Mouse (Mus musculus) liver, embryonic 15.5 days (tissue): Measurements from ENCODE around the gene Vwa1. TPM values are rescaled to one million over a fixed set of nuclear protein-coding genes. Genes with fewer than 3 reads are reported as not detected.

ENCODE experiments used
- ATAC-seq: fragments of 200-750 bp; cut with Nextera tagmentation; 2 replicates; pipeline ENCODE4 v1.8.0; 2017; ENCODE audit warnings: moderate number of reproducible peaks, mild to moderate bottlenecking, moderate library complexity; ENCODE audit not compliant: insufficient read depth
- H3K27ac ChIP-seq: fragments of 300-500 bp; sonication (generic); replicated peaks from 2 replicates; pipeline ENCODE4 v1.5.1; 2015; ENCODE audit warnings: mild to moderate bottlenecking, inconsistent platforms
- H3K27me3 ChIP-seq: fragments of 300-500 bp; sonication (generic); 2 replicates; pipeline ENCODE4 v1.6.1; 2015; ENCODE audit warnings: mild to moderate bottlenecking, inconsistent platforms
- H3K36me3 ChIP-seq: fragments of 300-500 bp; sonication (generic); replicated peaks from 2 replicates; pipeline ENCODE4 v1.6.1; 2015; ENCODE audit warnings: moderate library complexity, mild to moderate bottlenecking, inconsistent platforms
- H3K4me1 ChIP-seq: fragments of 300-500 bp; sonication (generic); replicated peaks from 2 replicates; pipeline ENCODE4 v1.6.1; 2015; ENCODE audit warnings: inconsistent platforms
- H3K4me2 ChIP-seq: fragments of 300-500 bp; sonication (generic); 2 replicates; pipeline ENCODE4 v1.6.1; 2015; ENCODE audit warnings: moderate library complexity, mild to moderate bottlenecking, inconsistent platforms
- H3K4me3 ChIP-seq: fragments of 300-500 bp; sonication (generic); replicated peaks from 2 replicates; pipeline ENCODE4 v1.5.1; 2015; ENCODE audit warnings: mild to moderate bottlenecking, inconsistent platforms
- H3K9ac ChIP-seq: fragments of 300-500 bp; sonication (generic); 2 replicates; pipeline ENCODE4 v1.6.1; 2015; ENCODE audit warnings: moderate library complexity, mild to moderate bottlenecking, inconsistent platforms
- H3K9me3 ChIP-seq: fragments of 300-500 bp; sonication (generic); replicated peaks from 2 replicates; pipeline ENCODE4 v1.6.1; 2016; ENCODE audit warnings: inconsistent platforms
- WGBS: fragments of 180-500 bp; shearing (Covaris S2); methylation state at CpG from one replicate; pipeline ENCODE4 v1.1.7; 2015; ENCODE audit warnings: mixed read lengths; ENCODE audit not compliant: insufficient replicate concordance; 5-methylcytosine and 5-hydroxymethylcytosine counted together
- polyA plus RNA-seq: library from polyadenylated mRNA; unstranded; fragments of >200 nt; fragmentation: Nextera tagmentation; extraction: Ambion mirVana; gene quantifications from 2 replicates; pipeline ENCODE4 v1.2.1, GENCODE M21; 2015

Gene Vwa1
- polyA plus RNA-seq, 1 experiment from 2014 or later = 0.33 TPM

DNA sequence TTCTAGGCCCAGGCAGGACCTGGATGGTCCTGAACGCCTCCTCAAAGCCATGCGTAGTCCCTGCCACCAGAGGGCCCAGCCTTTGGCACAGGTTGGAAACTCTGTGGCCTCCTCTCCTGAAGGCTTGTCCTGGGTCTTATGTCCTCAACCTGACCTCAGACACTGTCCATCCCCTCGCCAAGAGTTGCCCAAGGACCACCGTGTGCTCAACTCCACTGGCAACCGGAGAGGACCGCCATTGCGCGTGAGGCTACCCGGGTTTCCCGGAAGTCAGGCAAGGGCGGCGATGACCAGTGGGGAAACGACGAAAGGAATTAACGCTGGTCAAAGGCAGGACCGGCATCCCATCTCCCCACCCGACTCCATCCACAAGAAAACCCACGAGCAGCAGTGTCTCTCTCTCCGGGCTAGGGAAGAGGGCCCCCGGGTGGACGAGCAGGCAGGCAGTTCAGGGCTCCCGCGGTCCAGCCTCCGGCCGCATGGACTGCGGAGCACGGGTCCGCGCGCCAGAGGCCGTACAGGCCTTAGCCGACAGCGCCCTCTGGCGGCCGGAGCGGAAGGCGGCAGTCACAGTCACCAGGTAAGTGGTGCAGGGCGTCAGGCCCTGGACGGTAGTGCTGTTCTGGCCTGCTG lies 4.5 kb downstream of the Vwa1 start:
- Histone ChIP-seq H3K4me3 (peak overlapping the region; percentile 67), H3K27me3 (peaks cover 45% of the 10 kb centered on the region), H3K36me3 (no peaks in the 10 kb centered on the region), H3K27ac (peak overlapping the region; percentile 61), H3K4me1 (peaks cover 26% of the 10 kb centered on the region), H3K9ac (peak overlapping the region; percentile 67), H3K4me2 (peak overlapping the region; percentile 90), H3K9me3 (no peaks in the 10 kb centered on the region)
- ATAC-seq = peak; percentile 84
- under 1% methylated on average over 39 of the region's 39 CpGs for WGBS

DNA sequence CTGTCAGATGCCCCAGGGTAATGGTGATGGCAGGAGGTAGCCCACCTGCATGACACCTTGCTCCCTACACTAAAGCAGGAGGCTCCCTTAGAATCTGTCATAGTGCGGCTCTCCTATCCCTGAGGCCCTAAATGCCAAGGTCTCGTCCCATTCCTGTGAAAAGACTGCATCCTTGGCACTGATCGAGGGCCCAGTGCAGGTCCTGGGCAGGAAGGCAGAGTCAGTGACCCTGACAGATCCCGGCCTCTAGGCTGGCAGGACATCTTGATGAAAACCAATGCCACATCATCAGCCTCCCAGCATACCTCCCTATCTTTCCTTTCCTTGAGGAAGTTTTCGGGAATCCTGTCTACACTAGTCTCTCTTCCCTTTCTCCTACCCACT lies 5.0 kb downstream of the Vwa1 start:
- peak overlapping the region; percentile 90 for H3K4me2 ChIP-seq
- H3K27me3 ChIP-seq = peaks cover 40% of the 10 kb centered on the region
- no peak for ATAC-seq
- H3K36me3 ChIP-seq = no peaks in the 10 kb centered on the region
- H3K27ac ChIP-seq = no peak overlapping the region
- H3K4me3 ChIP-seq = peak overlapping the region; percentile 67
- peaks cover 21% of the 10 kb centered on the region for H3K4me1 ChIP-seq
- H3K9ac ChIP-seq = peak overlapping the region; percentile 67; the same call in 1 of the 2 replicates
- H3K9me3 ChIP-seq = no peaks in the 10 kb centered on the region
- 61% methylated on average over 5 of the region's 5 CpGs for WGBS

DNA sequence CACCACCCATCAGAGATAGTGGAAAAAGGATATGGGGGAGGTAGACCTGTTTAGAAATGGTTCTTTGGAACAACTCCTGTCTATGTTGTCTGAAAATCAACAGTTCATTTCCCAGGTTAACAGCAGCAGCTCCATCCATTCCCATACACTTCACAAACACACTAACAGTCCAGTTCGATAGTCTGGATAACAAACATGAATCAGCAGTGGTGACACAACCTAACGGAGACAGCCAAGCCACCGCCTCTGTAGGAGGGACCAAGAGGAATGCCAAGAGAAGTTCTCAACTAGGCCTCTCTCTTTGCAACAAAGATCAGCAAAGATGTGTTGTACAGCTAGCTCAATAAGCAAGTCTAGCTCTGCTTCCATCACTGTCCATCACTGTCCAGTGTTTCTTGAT lies 12.1 kb downstream of the Vwa1 start:
- Histone ChIP-seq H3K4me1 (peaks cover 41% of the 10 kb centered on the region), H3K27ac (no peak overlapping the region), H3K9me3 (no peaks in the 10 kb centered on the region), H3K36me3 (peaks cover 7% of the 10 kb centered on the region; the same call in 1 of the 2 replicates), H3K27me3 (no peaks in the 10 kb centered on the region), H3K4me3 (no peak overlapping the region), H3K4me2 (no peak overlapping the region), H3K9ac (no peak overlapping the region)
- 62% methylated on average over 3 of the region's 3 CpGs for WGBS
- no peak for ATAC-seq

DNA sequence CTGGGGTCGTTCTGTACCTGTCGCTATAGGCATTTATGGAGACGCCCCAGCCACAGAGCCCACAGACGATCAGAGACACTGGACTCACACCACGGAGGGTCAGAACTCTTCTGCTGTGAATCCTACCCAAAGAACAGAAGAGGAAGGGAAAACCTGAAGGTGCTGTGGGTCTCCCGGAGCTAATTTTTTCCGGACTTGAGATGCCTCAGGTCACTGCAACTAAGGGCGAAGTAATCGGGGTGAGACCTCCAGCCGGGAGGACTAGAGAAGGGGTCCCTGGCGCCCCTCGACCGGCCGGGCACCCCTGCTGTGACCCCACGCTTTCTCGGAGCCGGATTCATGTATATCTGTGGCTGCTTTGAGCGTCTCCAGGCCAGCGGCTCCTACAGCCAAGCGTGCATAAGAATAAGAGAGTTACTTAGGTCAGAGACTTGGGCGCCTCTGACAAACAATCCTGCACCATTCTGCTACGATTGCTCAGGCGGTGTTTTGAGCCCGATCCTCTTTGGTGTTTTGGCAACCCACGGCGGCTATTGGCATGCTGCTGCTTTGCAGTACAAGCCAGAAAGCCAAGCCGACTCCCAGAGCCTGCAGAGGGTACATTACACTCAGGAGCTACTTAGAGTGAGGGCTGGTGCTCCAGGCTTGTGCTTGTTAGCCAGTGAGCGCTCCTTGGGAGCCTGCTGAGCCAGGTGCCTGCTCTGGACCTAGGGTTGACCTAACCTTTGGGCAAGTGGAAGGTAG lies 13.0 kb downstream of the Vwa1 start:
- H3K36me3 ChIP-seq = peaks cover 15% of the 10 kb centered on the region
- peak overlapping the region; percentile 78 for H3K4me3 ChIP-seq
- H3K27me3 ChIP-seq = no peaks in the 10 kb centered on the region
- WGBS = 2% methylated on average over 28 of the region's 28 CpGs
- peak overlapping the region; percentile 60 for H3K27ac ChIP-seq
- no peaks in the 10 kb centered on the region for H3K9me3 ChIP-seq
- peak overlapping the region; percentile 84 for H3K9ac ChIP-seq
- peak overlapping the region; percentile 99 for H3K4me2 ChIP-seq
- H3K4me1 ChIP-seq = peaks cover 41% of the 10 kb centered on the region
- ATAC-seq = no peak

DNA sequence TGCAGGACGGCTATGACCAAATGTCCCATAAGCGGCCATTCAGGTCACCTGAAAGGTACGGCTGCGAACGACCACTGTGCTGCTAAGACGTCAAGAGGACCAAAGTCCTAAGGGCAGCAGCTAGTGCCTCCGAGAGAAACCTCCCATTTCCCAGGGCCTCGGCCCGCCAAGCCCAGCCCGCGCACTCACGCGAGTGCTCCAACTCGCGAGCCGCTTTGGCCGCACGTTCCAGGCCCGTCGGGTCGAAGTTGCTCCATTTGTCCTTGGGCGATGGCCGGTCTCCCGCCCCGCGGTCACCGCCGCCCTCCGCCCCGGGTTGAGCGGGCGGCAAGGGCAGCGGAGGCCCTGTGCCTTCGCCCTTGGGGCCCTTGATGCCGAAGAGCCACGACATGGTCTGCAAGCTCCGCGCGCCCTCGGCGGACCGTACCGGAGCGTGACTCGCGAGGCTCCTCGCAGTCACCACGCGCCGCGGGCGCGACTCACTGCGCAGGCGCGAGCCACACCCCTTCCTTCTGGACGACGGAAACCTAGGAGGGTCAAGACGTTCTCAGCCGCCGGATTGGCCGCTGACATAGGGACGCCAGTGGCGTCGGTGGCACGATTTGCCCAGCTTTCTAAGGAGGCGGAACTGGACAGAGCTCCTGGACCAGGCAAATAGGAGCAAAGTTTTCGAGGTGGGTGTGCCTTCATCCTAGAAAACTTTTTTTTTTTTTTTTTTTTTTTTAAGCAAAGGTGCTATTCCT lies 13.7 kb downstream of the Vwa1 start, which contains the start of gene Atad3a:
TSS of gene Atad3a (minus strand) at position 481 of the 743 bp plus-strand sequence.
- Histone ChIP-seq H3K4me3 (peak within 1 kb of the TSS; percentile 78), H3K27ac (peak within 1 kb of the TSS; percentile 66), H3K27me3 (no peaks in the 10 kb centered on the region), H3K9ac (peak within 1 kb of the TSS; percentile 84), H3K4me1 (peaks cover 41% of the 10 kb centered on the region), H3K4me2 (peak within 1 kb of the TSS; percentile 99), H3K9me3 (no peaks in the 10 kb centered on the region), H3K36me3 (peaks cover 23% of the 10 kb centered on the region)
- ATAC-seq = peak; percentile 96
- WGBS = under 1% methylated on average over 68 of the region's 68 CpGs

DNA sequence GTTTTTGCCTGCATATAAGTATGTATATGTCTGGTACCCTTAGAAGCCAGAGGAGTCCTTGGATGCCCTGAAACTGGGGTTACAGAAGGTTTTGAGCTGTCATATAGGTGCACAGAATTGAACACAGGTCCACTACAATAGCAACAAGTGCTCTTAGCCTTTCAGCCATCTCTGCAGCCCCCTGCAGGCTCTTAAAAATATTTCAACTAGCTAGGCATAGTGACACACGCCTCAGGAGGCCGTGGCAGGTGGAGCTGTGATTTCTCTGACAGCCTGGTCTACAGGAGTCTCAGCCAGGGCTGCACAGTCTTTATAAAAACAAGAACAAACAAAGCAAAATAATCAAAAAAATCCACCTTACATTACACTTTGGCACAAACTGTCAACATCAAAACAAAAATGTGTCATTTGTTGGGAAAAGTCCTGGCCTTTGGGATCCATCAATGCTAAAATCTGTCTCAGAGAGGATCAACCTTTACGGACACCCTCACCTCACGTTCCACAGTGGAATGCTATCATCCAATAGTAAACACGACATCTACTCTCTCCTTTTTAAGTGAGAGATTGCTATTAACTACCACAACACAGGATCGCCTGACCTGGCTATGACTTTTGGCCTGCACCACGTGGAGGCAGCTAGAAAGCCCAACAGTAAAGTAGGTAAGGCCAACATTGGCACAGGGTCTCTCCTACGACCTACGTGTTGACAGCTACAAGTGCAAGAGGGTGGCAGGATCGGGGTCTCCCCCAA lies 14.5 kb downstream of the Vwa1 start:
- H3K4me3 ChIP-seq = peak overlapping the region; percentile 78
- no peaks in the 10 kb centered on the region for H3K27me3 ChIP-seq
- ATAC-seq = no peak
- no peaks in the 10 kb centered on the region for H3K9me3 ChIP-seq
- peaks cover 30% of the 10 kb centered on the region for H3K36me3 ChIP-seq
- H3K9ac ChIP-seq = peak overlapping the region; percentile 84
- 2% methylated on average over 10 of the region's 10 CpGs for WGBS
- peak overlapping the region; percentile 66 for H3K27ac ChIP-seq
- H3K4me2 ChIP-seq = peak overlapping the region; percentile 99
- H3K4me1 ChIP-seq = peaks cover 41% of the 10 kb centered on the region

DNA sequence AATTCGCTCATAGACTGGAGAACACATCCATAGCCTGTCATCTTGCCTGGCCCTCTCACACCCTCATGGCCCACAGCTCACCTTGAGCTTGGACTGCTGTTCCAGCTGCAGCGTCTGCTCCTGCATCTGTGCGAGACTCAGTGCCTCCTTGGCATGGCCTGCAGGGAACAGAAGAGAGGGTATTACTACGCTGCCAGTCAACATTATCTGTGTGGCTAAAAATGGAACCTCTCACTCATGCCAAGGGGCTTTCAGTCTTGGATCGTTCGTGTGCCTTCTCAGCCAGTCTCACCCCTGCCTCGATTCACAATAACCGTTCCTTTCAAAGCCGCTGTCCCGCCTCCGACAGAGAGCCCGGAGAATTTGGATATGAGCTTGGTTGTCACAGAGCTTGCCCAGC lies 17.5 kb downstream of the Vwa1 start:
- no peaks in the 10 kb centered on the region for H3K27me3 ChIP-seq
- peaks cover 36% of the 10 kb centered on the region for H3K4me1 ChIP-seq
- ATAC-seq = no peak
- H3K9me3 ChIP-seq = no peaks in the 10 kb centered on the region
- WGBS = 75% methylated on average over 12 of the region's 12 CpGs
- no peak overlapping the region for H3K4me3 ChIP-seq
- no peak overlapping the region for H3K27ac ChIP-seq
- no peak overlapping the region for H3K4me2 ChIP-seq
- peaks cover 59% of the 10 kb centered on the region for H3K36me3 ChIP-seq
- H3K9ac ChIP-seq = no peak overlapping the region

DNA sequence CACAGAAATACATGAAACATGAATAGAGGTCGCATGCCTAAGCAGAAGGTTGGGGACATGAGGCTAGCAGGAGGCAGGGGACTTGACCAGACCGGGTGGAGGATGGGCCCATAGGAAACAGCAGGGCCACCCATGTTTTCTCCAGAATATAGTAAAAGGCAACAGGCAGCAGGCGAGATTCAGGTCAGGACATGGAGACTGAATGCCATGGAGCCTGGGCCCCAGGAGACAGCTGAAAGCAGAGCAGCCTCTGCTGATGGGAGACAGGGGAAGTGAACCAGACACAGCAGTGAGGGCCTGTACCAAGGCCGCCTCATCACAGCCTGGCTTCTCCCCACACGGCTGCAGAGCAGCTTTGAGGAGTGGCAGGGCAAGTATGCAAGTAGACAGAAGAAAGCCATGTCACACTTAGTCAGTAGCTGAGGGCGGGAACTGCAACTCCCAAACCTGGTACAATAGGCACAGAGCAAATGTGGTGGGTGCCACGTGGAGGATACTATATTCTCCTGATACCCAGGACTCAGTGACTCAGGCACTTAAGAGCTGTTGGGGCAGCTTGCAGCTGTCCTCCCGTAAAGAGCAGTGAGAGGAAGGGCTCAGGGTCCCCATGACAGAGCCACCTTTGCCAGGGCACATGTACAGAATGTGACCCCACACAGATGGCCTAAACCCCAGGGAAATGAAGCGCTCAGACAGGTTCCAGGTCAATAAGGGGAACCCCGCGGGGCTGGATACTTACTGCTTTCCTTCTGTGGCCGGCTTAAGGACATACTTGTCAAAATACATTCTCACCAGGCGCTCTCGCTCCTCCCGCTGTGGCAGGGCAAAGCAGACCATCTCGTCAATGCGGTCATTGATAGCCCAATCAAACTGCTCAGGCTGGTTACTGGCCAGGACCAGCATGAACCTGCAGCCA lies 27.7 kb downstream of the Vwa1 start:
- H3K36me3 ChIP-seq = peaks cover 97% of the 10 kb centered on the region
- no peak overlapping the region for H3K4me3 ChIP-seq
- H3K27ac ChIP-seq = no peak overlapping the region
- no peak overlapping the region for H3K9ac ChIP-seq
- WGBS = 80% methylated on average over 17 of the region's 17 CpGs
- no peaks in the 10 kb centered on the region for H3K4me1 ChIP-seq
- no peak overlapping the region for H3K4me2 ChIP-seq
- peak; percentile 22; the same call in 1 of the 2 replicates for ATAC-seq
- no peaks in the 10 kb centered on the region for H3K27me3 ChIP-seq
- no peaks in the 10 kb centered on the region for H3K9me3 ChIP-seq

DNA sequence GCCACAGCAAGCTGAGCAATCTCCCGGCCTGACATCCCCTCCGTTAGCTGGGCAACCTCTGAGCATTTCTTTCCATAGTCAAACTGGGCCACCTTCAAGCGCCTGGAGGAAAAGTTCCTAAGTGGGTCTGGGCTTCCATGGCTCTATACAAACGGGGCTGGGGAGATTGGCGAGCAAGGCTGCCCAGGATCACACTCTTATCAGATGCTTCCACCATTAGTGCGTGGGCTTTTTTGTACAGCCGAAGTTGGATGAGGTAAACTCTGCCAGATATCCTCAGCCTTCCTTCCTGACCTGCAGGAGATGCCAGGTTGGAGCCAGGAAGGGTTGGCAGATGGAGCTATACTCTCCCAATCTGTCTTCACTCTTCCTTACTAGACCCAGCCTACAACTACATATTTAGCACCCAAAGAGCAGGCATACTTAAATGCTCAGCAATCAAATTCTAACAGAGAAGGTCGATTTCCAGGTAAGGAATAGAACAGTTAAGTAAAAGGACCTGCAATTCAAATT lies 28.4 kb downstream of the Vwa1 start:
- H3K4me1 ChIP-seq = no peaks in the 10 kb centered on the region
- no peak overlapping the region for H3K4me2 ChIP-seq
- 69% methylated on average over 8 of the region's 8 CpGs for WGBS
- no peak overlapping the region for H3K9ac ChIP-seq
- no peaks in the 10 kb centered on the region for H3K27me3 ChIP-seq
- H3K4me3 ChIP-seq = no peak overlapping the region
- no peak overlapping the region for H3K27ac ChIP-seq
- no peak for ATAC-seq
- H3K9me3 ChIP-seq = no peaks in the 10 kb centered on the region
- peaks cover 97% of the 10 kb centered on the region for H3K36me3 ChIP-seq

DNA sequence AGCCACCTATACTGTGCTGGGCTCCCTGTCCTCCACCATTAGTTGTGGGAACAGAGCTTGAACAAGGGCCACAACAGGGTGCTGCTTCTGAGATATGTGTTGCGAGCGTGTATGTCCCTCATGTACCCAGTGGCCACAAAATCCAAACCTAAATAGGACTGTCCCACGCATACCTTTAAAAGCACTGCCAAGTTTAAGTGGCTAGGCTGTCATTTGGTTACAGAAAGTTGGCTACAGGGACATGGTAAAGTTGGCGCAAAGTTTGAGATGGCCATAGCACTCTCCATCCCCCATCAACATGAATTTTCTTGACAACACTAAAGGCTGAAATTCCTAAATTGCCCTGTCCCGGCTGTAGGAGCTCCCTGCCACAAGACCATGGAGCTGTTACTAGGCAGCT lies 29.4 kb downstream of the Vwa1 start:
- no peak overlapping the region for H3K9ac ChIP-seq
- no peak overlapping the region for H3K4me3 ChIP-seq
- H3K36me3 ChIP-seq = peaks cover 97% of the 10 kb centered on the region
- ATAC-seq = no peak
- no peaks in the 10 kb centered on the region for H3K9me3 ChIP-seq
- H3K4me2 ChIP-seq = no peak overlapping the region
- H3K27me3 ChIP-seq = no peaks in the 10 kb centered on the region
- H3K27ac ChIP-seq = no peak overlapping the region
- WGBS = 79% methylated on average over 5 of the region's 5 CpGs
- H3K4me1 ChIP-seq = no peaks in the 10 kb centered on the region
